ENCODE assay signal across 8 mouse cellular contexts in the genomic region with DNA sequence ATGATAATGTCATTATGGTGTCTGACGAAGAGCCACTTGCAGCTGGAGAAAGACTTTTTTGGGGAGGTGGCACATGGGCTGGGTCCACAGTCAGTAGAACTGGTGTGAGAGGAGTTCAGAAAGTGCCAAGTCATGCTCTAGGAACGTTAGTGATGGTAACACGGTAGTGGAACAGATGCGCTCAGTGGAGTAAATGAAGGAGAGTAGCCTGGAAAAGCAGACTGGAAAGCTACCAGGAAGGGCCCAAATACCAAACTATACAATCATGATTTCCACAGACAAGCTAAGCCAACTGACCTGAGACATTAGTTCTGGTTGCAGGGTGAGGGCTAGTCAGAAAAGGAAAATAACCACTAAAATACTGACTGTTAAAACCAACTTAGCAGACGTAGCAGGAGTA. TPM values are rescaled to one million over a fixed set of nuclear protein-coding genes. Genes with fewer than 3 reads are reported as not detected.
DNase-seq lines count a peak whose midpoint lies in the region; ATAC-seq and TF ChIP-seq lines count a peak whose summit lies in the region.

No protein-coding gene starts in this region.

- DNase-seq in heart, postnatal 4 days: no peak
- peak; percentile 48 for DNase-seq in Patski (ENCODE audit: low read depth, low spot score)
- DNase-seq in forebrain, embryonic 11.5 days (ENCODE audit: low spot score): no peak
- peak; percentile 29 to 52 for DNase-seq in spleen, postnatal 36 days (ENCODE audit: low spot score in 2 of 2)
- no peak for DNase-seq in cerebellum, postnatal 36 days

- in situ Hi-C loops in Patski (cut with MboI; ENCODE audit: low pct_unique_long_range_greater_than_20kb): no loop called here

- no peak for ATAC-seq in heart, embryonic 14.5 days (ENCODE audit: insufficient number of reproducible peaks, insufficient read depth, low FRiP score, low read depth)
- no peak for ATAC-seq in Patski
- ATAC-seq in forebrain, embryonic 11.5 days (replicated peaks; ENCODE audit: low FRiP score): no peak
- ATAC-seq in limb, embryonic 15.5 days (ENCODE audit: insufficient number of reproducible peaks, low FRiP score, low TSS enrichment, low read depth): no peak
- ATAC-seq in monocyte, adult 5-6 weeks (replicated peaks; ENCODE audit: insufficient number of reproducible peaks, low FRiP score, low TSS enrichment, poor library complexity, severe bottlenecking): no peak

- CTCF ChIA-PET in Patski (lab: Charles Lee): interaction anchor here (1.1 kb wide), 1 partner anchor 35 kb away, joined by 3 read pairs; no protein-coding TSS in a partner anchor

- TF ChIP-seq CTCF in Patski (IDR thresholded peaks at IDR 0.05): no peak

- H3K27me3 ChIP-seq in heart, embryonic 14.5 days (ENCODE audit: control insufficient read depth, insufficient read depth, low read length): no peaks in the 10 kb centered on the region
- no peaks in the 10 kb centered on the region for H3K27me3 ChIP-seq in Patski
- peaks cover 6% of the 10 kb centered on the region for H3K27me3 ChIP-seq in forebrain, embryonic 11.5 days (ENCODE audit: control insufficient read depth, insufficient read depth, low read length)
- H3K27me3 ChIP-seq in limb, embryonic 15.5 days: peaks cover 20% of the 10 kb centered on the region

- 32% methylated on average over 5 of the region's 5 CpGs for WGBS in heart, embryonic 14.5 days
- WGBS in forebrain, embryonic 11.5 days: 58% methylated on average over 5 of the region's 5 CpGs
- 34% methylated on average over 5 of the region's 5 CpGs for WGBS in limb, embryonic 15.5 days

- POLR2A ChIA-PET in Patski (lab: Charles Lee): interaction anchor here (1.1 to 1.5 kb wide), 3 partner anchors 14 to 22 kb away, joined by 3 to 4 read pairs (median 4); no protein-coding TSS in a partner anchor

- H3K4me3 ChIP-seq in heart, embryonic 14.5 days (ENCODE audit: control insufficient read depth in 1 of 2, insufficient read depth in 1 of 2, low read depth in 1 of 2, low read length in 2 of 2): peak overlapping the region in 1 of 2 experiments; percentile 83; a peak in 2 of 4 replicates
- peak overlapping the region; percentile 90 for H3K4me3 ChIP-seq in forebrain, embryonic 11.5 days (ENCODE audit: low read depth, low read length)
- H3K4me3 ChIP-seq in limb, embryonic 15.5 days: peak overlapping the region; percentile 91

- H3K9ac ChIP-seq in heart, embryonic 14.5 days (ENCODE audit: low read length): peak overlapping the region; percentile 93
- peak overlapping the region; percentile 55 for H3K9ac ChIP-seq in forebrain, embryonic 11.5 days (ENCODE audit: low read length)
- H3K9ac ChIP-seq in limb, embryonic 15.5 days: 0 out of 2 replicates have a peak overlapping the region, but pooled peaks have one; percentile 10

- H3K27ac ChIP-seq in heart, embryonic 14.5 days (replicated peaks in 1 of 2; ENCODE audit: control insufficient read depth in 1 of 2, insufficient read depth in 1 of 2, low read depth in 2 of 2, low read length in 2 of 2): no peak overlapping the region
- H3K27ac ChIP-seq in forebrain, embryonic 11.5 days (ENCODE audit: low read depth, low read length): no peak overlapping the region
- no peak overlapping the region for H3K27ac ChIP-seq in limb, embryonic 15.5 days

- peaks cover 5 to 17% of the 10 kb centered on the region in 2 experiments for H3K4me1 ChIP-seq in heart, embryonic 14.5 days (ENCODE audit: control insufficient read depth in 2 of 2, insufficient read depth in 2 of 2, low read length in 2 of 2)
- H3K4me1 ChIP-seq in forebrain, embryonic 11.5 days (replicated peaks; ENCODE audit: control insufficient read depth, insufficient read depth, low read length): peaks cover 7% of the 10 kb centered on the region
- H3K4me1 ChIP-seq in limb, embryonic 15.5 days: peaks cover 32% of the 10 kb centered on the region

- no peaks in the 10 kb centered on the region for H3K9me3 ChIP-seq in heart, embryonic 14.5 days (ENCODE audit: control insufficient read depth, low read length)
- no peaks in the 10 kb centered on the region for H3K9me3 ChIP-seq in forebrain, embryonic 11.5 days (ENCODE audit: control insufficient read depth, low read length)
- H3K9me3 ChIP-seq in limb, embryonic 15.5 days: no peaks in the 10 kb centered on the region

- peaks cover 14% of the 10 kb centered on the region for H3K36me3 ChIP-seq in heart, embryonic 14.5 days (ENCODE audit: control insufficient read depth, insufficient read depth, low read length)
- H3K36me3 ChIP-seq in forebrain, embryonic 11.5 days (ENCODE audit: control insufficient read depth, insufficient read depth, low read length): no peaks in the 10 kb centered on the region; the same call in 1 of the 2 replicates
- H3K36me3 ChIP-seq in limb, embryonic 15.5 days: peaks cover 20% of the 10 kb centered on the region

- H3K4me2 ChIP-seq in heart, embryonic 14.5 days (ENCODE audit: low read length): peak overlapping the region; percentile 71
- H3K4me2 ChIP-seq in forebrain, embryonic 11.5 days (ENCODE audit: low read depth, low read length, severe bottlenecking): peak overlapping the region; percentile 61
- H3K4me2 ChIP-seq in limb, embryonic 15.5 days: peak overlapping the region; percentile 46

RNA-seq across cellular contexts. Expression of a gene that starts 4.5 kb away (rescaled TPM):
- 0.20 and 0.24 TPM in 2 replicates for polyA plus RNA-seq in heart, embryonic 14.5 days (2014; fragmentation: Nextera tagmentation; extraction: Ambion mirVana)
- under 1 TPM; 0.41 to 0.90 TPM for total RNA-seq in heart, postnatal 4 days (2021)
- polyA plus RNA-seq in Patski (2021): 33.2 TPM
- not detected in 2 replicates for polyA plus RNA-seq in forebrain, embryonic 11.5 days (2014; fragmentation: Nextera tagmentation; extraction: Ambion mirVana)
- 0.18 TPM in 1 of 2 replicates, not detected in the other for polyA plus RNA-seq in limb, embryonic 15.5 days (2015; fragmentation: Nextera tagmentation; extraction: Ambion mirVana)
- total RNA-seq in monocyte, adult 5-6 weeks (2017): not detected in 3 replicates

RNA-seq across cellular contexts. Expression of a gene that starts 5.1 kb away (rescaled TPM):
- 59.2 and 62.2 TPM in 2 replicates for polyA plus RNA-seq in heart, embryonic 14.5 days (2014; fragmentation: Nextera tagmentation; extraction: Ambion mirVana)
- total RNA-seq in heart, postnatal 4 days (2021): 10 to 100 TPM; 17.1 to 17.7 TPM
- polyA plus RNA-seq in Patski (2021): 82.5 TPM
- polyA plus RNA-seq in forebrain, embryonic 11.5 days (2014; fragmentation: Nextera tagmentation; extraction: Ambion mirVana): 117 and 127 TPM in 2 replicates
- 87.2 and 98.0 TPM in 2 replicates for polyA plus RNA-seq in limb, embryonic 15.5 days (2015; fragmentation: Nextera tagmentation; extraction: Ambion mirVana)
- total RNA-seq in monocyte, adult 5-6 weeks (2017): 18.7 to 33.4 TPM (median 20.4 TPM) in 3 replicates

RNA-seq across cellular contexts. Expression of a gene that starts 36.9 kb away (rescaled TPM):
- not detected in 2 replicates for polyA plus RNA-seq in heart, embryonic 14.5 days (2014; fragmentation: Nextera tagmentation; extraction: Ambion mirVana)
- not detected for total RNA-seq in heart, postnatal 4 days (2021)
- 0.10 TPM for polyA plus RNA-seq in Patski (2021)
- polyA plus RNA-seq in forebrain, embryonic 11.5 days (2014; fragmentation: Nextera tagmentation; extraction: Ambion mirVana): not detected in 2 replicates
- polyA plus RNA-seq in limb, embryonic 15.5 days (2015; fragmentation: Nextera tagmentation; extraction: Ambion mirVana): not detected in 2 replicates
- total RNA-seq in monocyte, adult 5-6 weeks (2017): not detected in 3 replicates

RNA-seq across cellular contexts. Expression of a gene that starts 43.6 kb away (rescaled TPM):
- polyA plus RNA-seq in heart, embryonic 14.5 days (2014; fragmentation: Nextera tagmentation; extraction: Ambion mirVana): 51.0 and 65.8 TPM in 2 replicates
- total RNA-seq in heart, postnatal 4 days (2021): 10 to 100 TPM; 56.9 to 61.8 TPM
- 62.6 TPM for polyA plus RNA-seq in Patski (2021)
- polyA plus RNA-seq in forebrain, embryonic 11.5 days (2014; fragmentation: Nextera tagmentation; extraction: Ambion mirVana): 81.2 and 82.4 TPM in 2 replicates
- polyA plus RNA-seq in limb, embryonic 15.5 days (2015; fragmentation: Nextera tagmentation; extraction: Ambion mirVana): 82.1 and 94.4 TPM in 2 replicates
- 116 to 145 TPM (median 118 TPM) in 3 replicates for total RNA-seq in monocyte, adult 5-6 weeks (2017)

RNA-seq across cellular contexts. Expression of a gene that starts 44.1 kb away (rescaled TPM):
- polyA plus RNA-seq in heart, embryonic 14.5 days (2014; fragmentation: Nextera tagmentation; extraction: Ambion mirVana): 3.0 and 3.1 TPM in 2 replicates
- total RNA-seq in heart, postnatal 4 days (2021): 1 to 10 TPM; 6.2 to 6.6 TPM
- 0.99 TPM for polyA plus RNA-seq in Patski (2021)
- polyA plus RNA-seq in forebrain, embryonic 11.5 days (2014; fragmentation: Nextera tagmentation; extraction: Ambion mirVana): 4.4 and 6.5 TPM in 2 replicates
- 7.3 TPM in 2 replicates for polyA plus RNA-seq in limb, embryonic 15.5 days (2015; fragmentation: Nextera tagmentation; extraction: Ambion mirVana)
- total RNA-seq in monocyte, adult 5-6 weeks (2017): 1.1 to 5.3 TPM (median 1.4 TPM) in 3 replicates

Comparison
In these comparisons a context has a peak if more than half of its experiments do, and no peak if none do; other contexts are left out.
1. H3K9ac ChIP-seq: peak in every context shown above with its lines; median percentile 93 in heart, embryonic 14.5 days; 55 in forebrain, embryonic 11.5 days; 10 in limb, embryonic 15.5 days.
2. DNase-seq: peak in Patski (single experiment) and spleen, postnatal 36 days (2 of 2); none in heart, postnatal 4 days (single experiment), forebrain, embryonic 11.5 days (single experiment) and cerebellum, postnatal 36 days (0 of 2).
3. RNA of a gene that starts 4.5 kb away (polyA plus RNA-seq): 33.2 TPM in Patski (single experiment); 0.20 to 0.24 TPM in heart, embryonic 14.5 days, 0.18 TPM in limb, embryonic 15.5 days and not detected in forebrain, embryonic 11.5 days; every median in the first group is over 10 times any median in the second.
4. Peak in every context shown above with its lines, with median percentiles within 50 percentile points of each other: H3K4me2 ChIP-seq.